ENCODE assay signal across 16 mouse cellular contexts in genomic region chr11:113601616-113602343, GRCm38 (mm10). TPM values are rescaled to one million over a fixed set of nuclear protein-coding genes. Genes with fewer than 3 reads are reported as not detected.
A peak's percentile ranks its signal among the peaks of the same experiment; 100 is the strongest.
DNase-seq lines count a peak whose midpoint lies in the region; ATAC-seq and TF ChIP-seq lines count a peak whose summit lies in the region.
"Had no signal": no experiment of that assay in that cellular context is flagged by ENCODE, and none has a peak within 500 bp of the region (broad histone marks: within the 10 kb centered on the region; RNA-seq: fewer than 3 reads in every experiment).

No protein-coding gene starts in this region.

- peak; percentile 47 for ATAC-seq in forebrain, postnatal 0 days
- peak; percentile 81 for ATAC-seq in midbrain, embryonic 12.5 days (ENCODE audit: low FRiP score, low read depth)
- ATAC-seq in stomach, postnatal 0 days (ENCODE audit: low FRiP score, low TSS enrichment), result peak; percentile 61

- H3K9ac ChIP-seq in forebrain, postnatal 0 days, result peak overlapping the region; percentile 10; the same call in 1 of the 2 replicates
- H3K9ac ChIP-seq in midbrain, embryonic 12.5 days (replicated peaks), result no peak overlapping the region
- H3K9ac ChIP-seq in stomach, postnatal 0 days (ENCODE audit: low read length), result no peak overlapping the region
- H3K9ac ChIP-seq: liver, embryonic 13.5 days had no signal

- H3K36me3 ChIP-seq in forebrain, postnatal 0 days (ENCODE audit: insufficient read depth), result no peaks in the 10 kb centered on the region
- H3K36me3 ChIP-seq in midbrain, embryonic 12.5 days, result no peaks in the 10 kb centered on the region; the same call in 1 of the 2 replicates
- H3K36me3 ChIP-seq in stomach, postnatal 0 days (ENCODE audit: control insufficient read depth, insufficient read depth, low read length), result no peaks in the 10 kb centered on the region
- H3K36me3 ChIP-seq: liver, embryonic 13.5 days had no signal

- WGBS in forebrain, postnatal 0 days, result 17% methylated on average over 12 of the region's 12 CpGs
- 33% methylated on average over 12 of the region's 12 CpGs for WGBS in midbrain, embryonic 12.5 days
- 57% methylated on average over 12 of the region's 12 CpGs for WGBS in stomach, postnatal 0 days

- 0 out of 2 replicates have a peak, but pooled peaks cover 6% of the 10 kb centered on the region for H3K4me1 ChIP-seq in forebrain, postnatal 0 days (ENCODE audit: insufficient read depth)
- H3K4me1 ChIP-seq in midbrain, embryonic 12.5 days, result peaks cover 21% of the 10 kb centered on the region
- no peaks in the 10 kb centered on the region for H3K4me1 ChIP-seq in stomach, postnatal 0 days (replicated peaks; ENCODE audit: control insufficient read depth, insufficient read depth)

- H3K27me3 ChIP-seq in forebrain, postnatal 0 days (ENCODE audit: insufficient read depth, low read length), result no peaks in the 10 kb centered on the region
- peaks cover 8% of the 10 kb centered on the region; the same call in 1 of the 2 replicates for H3K27me3 ChIP-seq in midbrain, embryonic 12.5 days
- no peaks in the 10 kb centered on the region for H3K27me3 ChIP-seq in stomach, postnatal 0 days (ENCODE audit: control insufficient read depth, insufficient read depth, low read length)
- H3K27me3 ChIP-seq: liver, embryonic 13.5 days had no signal

- TF ChIP-seq CTCF in layer of hippocampus, adult 2 months (conservative IDR thresholded peaks at IDR 0.05), result no peak
- no peak for TF ChIP-seq CTCF in forebrain, postnatal 0 days (IDR thresholded peaks at IDR 0.05; ENCODE audit: low read depth)
- TF ChIP-seq CTCF in stomach, postnatal 0 days (IDR thresholded peaks at IDR 0.05; ENCODE audit: low read depth), result no peak
- no peak for TF ChIP-seq CTCF in left cerebral cortex, adult 2 months (IDR thresholded peaks at IDR 0.05)

- H3K9me3 ChIP-seq in forebrain, postnatal 0 days (ENCODE audit: low read length), result no peaks in the 10 kb centered on the region
- H3K9me3 ChIP-seq in midbrain, embryonic 12.5 days, result no peaks in the 10 kb centered on the region
- H3K9me3 ChIP-seq in stomach, postnatal 0 days (ENCODE audit: control insufficient read depth, low read length), result no peaks in the 10 kb centered on the region
- H3K9me3 ChIP-seq: liver, embryonic 13.5 days had no signal

- intact Hi-C loops in left cerebral cortex, adult 2 months (cut with DNase I), result no loop called here

- no peak overlapping the region for H3K4me2 ChIP-seq in forebrain, postnatal 0 days (ENCODE audit: low read depth)
- 0 out of 2 replicates have a peak overlapping the region, but pooled peaks have one; percentile 12 for H3K4me2 ChIP-seq in midbrain, embryonic 12.5 days (replicated peaks)
- H3K4me2 ChIP-seq in stomach, postnatal 0 days (replicated peaks; ENCODE audit: low read depth), result no peak overlapping the region
- H3K4me2 ChIP-seq: liver, embryonic 13.5 days had no signal

- TF ChIP-seq EP300 in stomach, postnatal 0 days (optimal IDR thresholded peaks at IDR 0.05), result no peak

- H3K4me3 ChIP-seq in layer of hippocampus, adult 2 months, result no peak overlapping the region
- H3K4me3 ChIP-seq in forebrain, postnatal 0 days (ENCODE audit: low read depth, low read length), result no peak overlapping the region
- H3K4me3 ChIP-seq in midbrain, embryonic 12.5 days, result no peak overlapping the region
- H3K4me3 ChIP-seq in stomach, postnatal 0 days (ENCODE audit: low read depth, low read length), result no peak overlapping the region
- no peak overlapping the region for H3K4me3 ChIP-seq in left cerebral cortex, adult 2 months
- H3K4me3 ChIP-seq: liver, embryonic 13.5 days had no signal

- DNase-seq in layer of hippocampus, adult 2 months (ENCODE audit: low spot score in 2 of 2), result no peak
- DNase-seq in layer of hippocampus, postnatal 36 days, result no peak
- peak; percentile 33 for DNase-seq in forebrain, postnatal 0 days
- peak; percentile 48 for DNase-seq in stomach, postnatal 0 days (ENCODE audit: low spot score)
- no peak for DNase-seq in left cerebral cortex, adult 2 months (ENCODE audit: extremely low spot score in 1 of 2, low spot score in 2 of 2)
- DNase-seq in adrenal gland, postnatal 25 days, result no peak
- DNase-seq in layer of hippocampus, adult 8-10 months (ENCODE audit: low spot score in 2 of 2), result no peak
- DNase-seq: heart, postnatal 14 days; kidney, adult 2 months; kidney, postnatal 4 days; liver, embryonic 13.5 days; lung, postnatal 10 days; spleen, adult 18-20 months; thymus, adult 18-20 months had no signal

- peak overlapping the region; percentile 46; the same call in 1 of the 2 replicates for H3K27ac ChIP-seq in layer of hippocampus, adult 2 months
- peak overlapping the region; percentile 29; the same call in 1 of the 2 replicates for H3K27ac ChIP-seq in forebrain, postnatal 0 days (ENCODE audit: low read depth, low read length)
- H3K27ac ChIP-seq in midbrain, embryonic 12.5 days (replicated peaks), result peak overlapping the region; percentile 66
- H3K27ac ChIP-seq in stomach, postnatal 0 days (replicated peaks), result no peak overlapping the region
- no peak overlapping the region for H3K27ac ChIP-seq in left cerebral cortex, adult 2 months
- H3K27ac ChIP-seq: liver, embryonic 13.5 days had no signal

RNA-seq across cellular contexts. Expression of gene Sstr2, which starts 17.4 kb away (rescaled TPM):
- total RNA-seq in layer of hippocampus, adult 2 months (2021), result 10 to 100 TPM; 22.0 to 23.2 TPM
- 10 to 100 TPM; 22.6 to 23.8 TPM for total RNA-seq in layer of hippocampus, postnatal 36 days (2021)
- total RNA-seq in forebrain, postnatal 0 days (2014; rRNA removed), result 19.9 and 32.2 TPM in 2 replicates
- 23.1 and 27.1 TPM in 2 replicates for polyA plus RNA-seq in forebrain, postnatal 0 days (2015; fragmentation: Nextera tagmentation; extraction: Ambion mirVana)
- polyA plus RNA-seq in midbrain, embryonic 12.5 days (2016; fragmentation: Nextera tagmentation; extraction: Ambion mirVana), result 11.8 and 13.0 TPM in 2 replicates
- polyA plus RNA-seq in stomach, postnatal 0 days (2015; fragmentation: Nextera tagmentation; extraction: Ambion mirVana), result 1.5 and 1.8 TPM in 2 replicates
- 10 to 100 TPM; 30.4 to 33.8 TPM for total RNA-seq in left cerebral cortex, adult 2 months (2021)
- total RNA-seq in adrenal gland, postnatal 25 days (2021), result 0.85 and 2.6 TPM in 2 replicates
- 10 to 100 TPM; 17.5 to 20.8 (median 19.0) TPM for total RNA-seq in layer of hippocampus, adult 8-10 months (2022)
- total RNA-seq: heart, adult 8-10 months; heart, postnatal 14 days had no signal

RNA-seq across cellular contexts. Expression of gene Cog1, which starts 47.2 kb away (rescaled TPM):
- 10 to 100 TPM; 59.5 to 63.2 TPM for total RNA-seq in layer of hippocampus, adult 2 months (2021)
- total RNA-seq in layer of hippocampus, postnatal 36 days (2021), result 10 to 100 TPM; 55.0 to 59.6 TPM
- total RNA-seq in forebrain, postnatal 0 days (2014; rRNA removed), result 37.2 and 48.8 TPM in 2 replicates
- polyA plus RNA-seq in forebrain, postnatal 0 days (2015; fragmentation: Nextera tagmentation; extraction: Ambion mirVana), result 25.3 and 28.6 TPM in 2 replicates
- 36.8 and 39.6 TPM in 2 replicates for polyA plus RNA-seq in midbrain, embryonic 12.5 days (2016; fragmentation: Nextera tagmentation; extraction: Ambion mirVana)
- polyA plus RNA-seq in stomach, postnatal 0 days (2015; fragmentation: Nextera tagmentation; extraction: Ambion mirVana), result 14.4 and 15.3 TPM in 2 replicates
- total RNA-seq in left cerebral cortex, adult 2 months (2021), result 10 to 100 TPM; 50.3 to 52.3 TPM
- total RNA-seq in adrenal gland, postnatal 25 days (2021), result 47.7 and 56.8 TPM in 2 replicates
- 10 to 100 TPM; 48.6 to 61.6 (median 57.1) TPM for total RNA-seq in layer of hippocampus, adult 8-10 months (2022)

RNA-seq across cellular contexts. Expression of gene Slc39a11, which starts 48.1 kb away (rescaled TPM):
- total RNA-seq in layer of hippocampus, adult 2 months (2021), result 10 to 100 TPM; 21.7 to 23.1 TPM
- total RNA-seq in layer of hippocampus, postnatal 36 days (2021), result 10 to 100 TPM; 19.8 to 20.8 TPM
- 36.9 and 48.2 TPM in 2 replicates for total RNA-seq in forebrain, postnatal 0 days (2014; rRNA removed)
- 33.1 and 39.1 TPM in 2 replicates for polyA plus RNA-seq in forebrain, postnatal 0 days (2015; fragmentation: Nextera tagmentation; extraction: Ambion mirVana)
- 23.0 and 26.1 TPM in 2 replicates for polyA plus RNA-seq in midbrain, embryonic 12.5 days (2016; fragmentation: Nextera tagmentation; extraction: Ambion mirVana)
- polyA plus RNA-seq in stomach, postnatal 0 days (2015; fragmentation: Nextera tagmentation; extraction: Ambion mirVana), result 56.6 and 58.0 TPM in 2 replicates
- total RNA-seq in left cerebral cortex, adult 2 months (2021), result 10 to 100 TPM; 12.4 to 13.3 TPM
- total RNA-seq in adrenal gland, postnatal 25 days (2021), result 19.8 and 26.3 TPM in 2 replicates
- 10 to 100 TPM; 20.2 to 24.3 (median 23.4) TPM for total RNA-seq in layer of hippocampus, adult 8-10 months (2022)

Comparison
In these comparisons a context has a peak if more than half of its experiments do, and no peak if none do; other contexts are left out.
1. DNase-seq: peak in forebrain, postnatal 0 days (single experiment) and stomach, postnatal 0 days (single experiment); none in layer of hippocampus, adult 2 months (0 of 2), layer of hippocampus, postnatal 36 days (0 of 2), left cerebral cortex, adult 2 months (0 of 2), adrenal gland, postnatal 25 days (single experiment) and layer of hippocampus, adult 8-10 months (0 of 2).
2. H3K27ac ChIP-seq: peak in layer of hippocampus, adult 2 months (single experiment), forebrain, postnatal 0 days (single experiment) and midbrain, embryonic 12.5 days (single experiment); none in stomach, postnatal 0 days (single experiment) and left cerebral cortex, adult 2 months (single experiment).
3. Peak in every context shown above with its lines, with median percentiles within 50 percentile points of each other: ATAC-seq.